Mouse (Mus musculus): ENCODE measurements around the gene Thoc5. TPM values are rescaled to one million over a fixed set of nuclear protein-coding genes. Genes with fewer than 3 reads are reported as not detected.

The Thoc5 gene
- polyA plus RNA-seq, 1 experiment from 2014 or later, result 55.6 TPM

DNA sequence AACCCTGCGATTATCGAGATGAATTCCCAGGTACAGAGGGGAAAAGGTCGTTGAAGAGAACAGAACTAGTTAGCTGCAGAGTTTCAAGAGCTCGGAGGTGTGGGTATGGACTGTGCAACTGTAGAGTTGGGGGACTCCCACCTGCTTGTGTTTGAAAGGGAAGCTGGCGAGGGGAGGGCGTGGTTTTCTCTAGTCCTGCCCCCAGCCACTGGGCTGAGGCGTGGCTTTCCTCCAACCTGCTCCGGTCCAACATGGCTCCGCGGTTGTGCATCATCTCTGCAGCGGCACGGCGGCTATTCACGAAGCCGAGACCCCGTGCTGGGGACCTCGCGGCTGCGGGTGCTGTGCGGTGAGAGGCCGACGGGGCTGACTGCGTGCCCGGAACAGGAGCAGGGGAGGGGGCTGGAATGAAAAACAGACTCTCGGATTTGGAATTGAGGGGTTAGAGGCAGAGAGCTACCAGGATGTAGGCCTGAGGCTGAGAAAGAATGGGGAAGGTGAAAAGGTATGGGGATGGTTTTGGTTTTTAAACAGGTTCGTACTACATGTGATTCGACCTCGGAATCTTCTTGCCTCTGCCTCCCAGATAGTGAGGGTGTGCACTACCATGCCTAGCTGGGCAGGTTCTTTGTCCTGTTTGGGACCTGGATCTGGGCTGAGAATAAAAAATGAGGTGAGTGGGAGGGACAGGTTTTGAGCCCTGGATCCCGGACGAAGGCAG is 21.2 kb upstream of the Thoc5 start, which contains the start of gene Nipsnap1:
Gene Nipsnap1 (plus strand): TSS at position 197 of the 721 bp plus-strand sequence.
- peak within 1 kb of the TSS; percentile 84 for H3K4me2 ChIP-seq (replicated peaks)
- peak; percentile 93 for ATAC-seq (ENCODE audit: low FRiP score)
- H3K9me3 ChIP-seq (replicated peaks), result peaks cover 4% of the 10 kb centered on the region; the same call in 1 of the 2 replicates
- peak within 1 kb of the TSS; percentile 67 for H3K4me3 ChIP-seq
- H3K27ac ChIP-seq, result peak within 1 kb of the TSS; percentile 60
- peak within 1 kb of the TSS; percentile 83 for H3K9ac ChIP-seq
- H3K27me3 ChIP-seq, result no peaks in the 10 kb centered on the region
- H3K36me3 ChIP-seq, result peaks cover 12% of the 10 kb centered on the region
- 1% methylated on average over 30 of the region's 30 CpGs for WGBS
- peaks cover 12% of the 10 kb centered on the region for H3K4me1 ChIP-seq

DNA sequence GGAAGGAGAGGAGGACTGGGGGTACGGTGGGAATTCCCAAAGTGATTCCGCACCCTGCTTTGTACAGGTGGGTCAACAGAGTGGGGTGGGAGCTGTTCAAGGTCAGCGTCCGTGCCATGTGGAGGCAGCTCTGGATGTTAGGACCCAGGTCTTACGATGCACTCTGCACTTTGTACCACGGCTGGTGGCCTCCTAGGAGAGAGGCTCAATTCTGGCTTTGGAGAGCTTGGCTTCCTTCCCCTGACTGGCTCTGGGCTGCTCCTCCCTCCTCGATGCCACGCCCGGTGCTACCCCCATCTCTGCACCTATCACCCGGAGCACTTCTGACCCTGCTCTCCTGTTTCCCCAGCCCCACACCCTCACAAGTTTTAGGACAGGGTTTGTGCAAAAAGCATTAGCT is 20.6 kb upstream of the Thoc5 start:
- 5% methylated on average over 10 of the region's 10 CpGs for WGBS
- Histone ChIP-seq H3K9ac (peak overlapping the region; percentile 83), H3K27me3 (no peaks in the 10 kb centered on the region), H3K9me3 (replicated peaks) (peaks cover 4% of the 10 kb centered on the region; the same call in 1 of the 2 replicates), H3K4me3 (peak overlapping the region; percentile 67), H3K36me3 (peaks cover 12% of the 10 kb centered on the region), H3K4me2 (replicated peaks) (peak overlapping the region; percentile 84), H3K4me1 (peaks cover 14% of the 10 kb centered on the region), H3K27ac (peak overlapping the region; percentile 60; the same call in 1 of the 2 replicates)
- ATAC-seq (ENCODE audit: low FRiP score), result peak; percentile 50

DNA sequence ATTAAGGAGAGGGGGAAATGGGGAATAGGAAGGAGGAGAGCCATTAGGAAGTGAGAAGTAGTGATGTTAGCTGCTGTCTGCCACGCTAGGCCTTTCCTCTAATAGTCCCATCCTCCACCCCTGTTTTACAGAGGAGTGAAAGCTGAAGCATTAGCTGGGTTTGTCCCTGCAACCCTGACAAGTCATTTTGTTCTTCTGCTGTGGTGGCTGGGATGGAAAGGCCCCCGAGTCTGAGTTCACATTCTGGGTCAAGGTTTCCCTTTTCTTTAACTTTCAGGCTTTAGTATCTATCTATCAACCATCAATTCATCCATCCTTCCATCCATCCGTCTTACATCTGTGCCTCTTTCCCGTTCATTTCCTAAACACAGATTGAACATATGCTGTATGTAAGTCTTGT is 14.0 kb upstream of the Thoc5 start:
- H3K27ac ChIP-seq, result no peak overlapping the region
- no peak overlapping the region for H3K4me2 ChIP-seq (replicated peaks)
- H3K4me1 ChIP-seq, result 0 out of 2 replicates have a peak, but pooled peaks cover 5% of the 10 kb centered on the region
- no peak overlapping the region for H3K4me3 ChIP-seq
- H3K9ac ChIP-seq, result no peak overlapping the region
- H3K36me3 ChIP-seq, result peaks cover 27% of the 10 kb centered on the region
- no peak for ATAC-seq (ENCODE audit: low FRiP score)
- WGBS, result 86% methylated on average over 4 of the region's 4 CpGs
- H3K27me3 ChIP-seq, result no peaks in the 10 kb centered on the region
- peaks cover 3% of the 10 kb centered on the region; the same call in 1 of the 2 replicates for H3K9me3 ChIP-seq (replicated peaks)

DNA sequence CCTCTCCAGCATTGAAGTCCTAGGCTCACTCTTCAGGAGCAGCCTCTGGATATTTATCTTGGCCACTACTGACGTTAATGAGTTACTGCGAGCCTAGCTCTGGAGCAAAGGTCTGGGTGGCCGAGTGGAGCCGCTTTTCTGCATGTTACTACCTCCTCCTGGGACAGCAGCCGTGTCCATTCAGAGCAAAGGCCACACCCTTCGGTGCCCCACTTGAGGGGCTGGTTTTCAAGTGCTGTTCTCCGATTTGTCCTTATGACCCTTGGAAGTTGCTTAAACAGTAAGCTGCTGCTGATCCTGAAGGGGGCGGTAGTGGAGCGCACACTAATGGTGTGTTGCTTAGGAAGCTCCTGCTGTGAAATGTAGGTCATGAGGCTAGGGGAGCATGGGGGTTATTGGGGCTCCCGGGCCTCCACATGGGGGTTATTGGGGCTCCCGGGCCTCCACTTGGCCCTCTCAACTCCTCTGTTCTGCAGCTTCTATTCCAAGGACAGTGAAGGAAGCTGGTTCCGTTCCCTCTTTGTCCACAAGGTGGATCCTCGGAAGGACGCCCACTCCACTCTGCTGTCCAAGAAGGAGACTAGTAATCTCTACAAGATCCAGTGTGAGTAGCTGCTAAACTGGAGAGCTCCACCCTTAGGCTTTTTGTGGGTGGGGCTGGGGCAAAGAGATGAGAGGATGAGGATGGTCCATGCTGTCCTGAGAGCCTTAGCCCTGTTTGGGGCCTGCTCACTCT is 12.1 kb upstream of the Thoc5 start:
- no peak overlapping the region for H3K4me2 ChIP-seq (replicated peaks)
- peaks cover 26% of the 10 kb centered on the region for H3K36me3 ChIP-seq
- H3K9me3 ChIP-seq (replicated peaks), result no peaks in the 10 kb centered on the region
- ATAC-seq (ENCODE audit: low FRiP score), result no peak
- no peak overlapping the region for H3K27ac ChIP-seq
- 41% methylated on average over 14 of the region's 14 CpGs for WGBS
- 0 out of 2 replicates have a peak, but pooled peaks cover 5% of the 10 kb centered on the region for H3K4me1 ChIP-seq
- no peaks in the 10 kb centered on the region for H3K27me3 ChIP-seq
- H3K4me3 ChIP-seq, result no peak overlapping the region
- H3K9ac ChIP-seq, result no peak overlapping the region

DNA sequence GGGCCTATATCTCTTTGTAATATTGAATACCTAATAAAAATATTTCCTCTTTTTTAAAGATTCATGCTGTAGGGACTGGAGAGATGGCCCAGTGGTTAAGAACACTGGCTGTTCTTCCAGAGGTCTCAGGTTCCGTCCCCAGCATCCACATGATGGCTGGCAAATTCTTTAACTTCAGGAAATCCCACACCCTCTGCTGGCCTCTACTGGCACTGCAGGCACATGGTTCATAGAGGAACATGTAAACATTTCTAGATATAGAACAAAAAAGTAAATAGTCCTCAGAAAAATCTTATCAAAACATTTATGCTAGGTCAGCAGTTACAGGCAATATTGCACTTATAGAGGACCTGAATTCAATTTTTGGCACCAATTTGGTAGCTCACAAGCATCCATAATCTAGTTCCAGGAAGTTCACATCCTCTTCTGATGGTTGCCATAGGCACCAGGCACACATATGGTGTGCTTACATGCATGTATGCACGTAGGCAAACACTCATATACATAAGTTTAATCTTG is 9.7 kb upstream of the Thoc5 start:
- Histone ChIP-seq H3K36me3 (peaks cover 49% of the 10 kb centered on the region), H3K27me3 (no peaks in the 10 kb centered on the region), H3K4me3 (no peak overlapping the region), H3K9ac (no peak overlapping the region), H3K9me3 (replicated peaks) (no peaks in the 10 kb centered on the region), H3K4me2 (replicated peaks) (no peak overlapping the region), H3K27ac (no peak overlapping the region), H3K4me1 (0 out of 2 replicates have a peak, but pooled peaks cover 3% of the 10 kb centered on the region)
- no peak for ATAC-seq (ENCODE audit: low FRiP score)
- 88% methylated on average over 2 of the region's 2 CpGs for WGBS

DNA sequence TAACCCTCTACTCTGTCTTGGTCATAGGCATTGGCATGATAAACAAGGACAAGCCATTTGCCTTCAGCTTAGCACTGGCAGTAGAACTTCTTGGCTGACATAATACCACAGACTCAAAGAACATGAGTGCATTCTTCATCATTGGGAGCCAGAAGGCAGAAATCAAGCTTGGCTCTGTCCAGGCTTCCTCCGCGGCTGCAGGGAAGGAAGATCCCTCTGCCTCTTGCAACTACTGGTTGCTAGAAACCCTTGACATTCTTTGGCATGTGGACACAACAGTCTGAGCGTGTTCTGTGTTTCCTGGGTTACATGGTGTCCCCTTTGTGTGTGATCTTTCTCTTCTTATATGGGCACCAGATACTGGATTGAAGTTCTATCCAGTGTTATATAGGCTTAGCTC is 8.1 kb upstream of the Thoc5 start:
- Histone ChIP-seq H3K9ac (no peak overlapping the region), H3K27ac (no peak overlapping the region), H3K4me1 (0 out of 2 replicates have a peak, but pooled peaks cover 3% of the 10 kb centered on the region), H3K36me3 (peaks cover 63% of the 10 kb centered on the region), H3K27me3 (no peaks in the 10 kb centered on the region), H3K9me3 (replicated peaks) (no peaks in the 10 kb centered on the region), H3K4me2 (replicated peaks) (no peak overlapping the region), H3K4me3 (no peak overlapping the region)
- WGBS, result 93% methylated on average over 3 of the region's 3 CpGs
- no peak for ATAC-seq (ENCODE audit: low FRiP score)

DNA sequence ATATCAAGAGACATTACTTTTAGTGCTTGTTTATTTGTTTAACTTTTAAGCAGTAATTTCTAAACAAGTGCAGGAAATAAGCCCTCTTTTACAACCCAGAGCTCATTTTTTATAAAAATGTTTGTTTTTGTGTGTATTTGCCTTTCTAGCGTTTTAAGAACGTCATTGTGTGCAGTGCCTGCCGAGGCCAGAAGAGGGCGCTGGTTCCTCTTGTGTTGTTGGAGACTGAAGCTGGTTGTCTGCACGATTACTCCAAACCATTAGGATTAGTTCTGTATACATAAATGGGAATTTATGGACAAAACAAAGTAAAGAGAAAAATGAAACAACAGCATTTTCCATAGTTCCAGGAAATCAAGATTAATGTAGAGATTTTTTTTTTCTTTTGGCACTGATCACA is 5.3 kb downstream of the Thoc5 start:
- Histone ChIP-seq H3K27ac (no peak overlapping the region), H3K9ac (no peak overlapping the region), H3K4me3 (no peak overlapping the region), H3K36me3 (peaks cover 58% of the 10 kb centered on the region), H3K9me3 (replicated peaks) (no peaks in the 10 kb centered on the region), H3K4me1 (peaks cover 12% of the 10 kb centered on the region), H3K27me3 (no peaks in the 10 kb centered on the region), H3K4me2 (replicated peaks) (no peak overlapping the region)
- 69% methylated on average over 5 of the region's 5 CpGs for WGBS
- no peak for ATAC-seq (ENCODE audit: low FRiP score)

DNA sequence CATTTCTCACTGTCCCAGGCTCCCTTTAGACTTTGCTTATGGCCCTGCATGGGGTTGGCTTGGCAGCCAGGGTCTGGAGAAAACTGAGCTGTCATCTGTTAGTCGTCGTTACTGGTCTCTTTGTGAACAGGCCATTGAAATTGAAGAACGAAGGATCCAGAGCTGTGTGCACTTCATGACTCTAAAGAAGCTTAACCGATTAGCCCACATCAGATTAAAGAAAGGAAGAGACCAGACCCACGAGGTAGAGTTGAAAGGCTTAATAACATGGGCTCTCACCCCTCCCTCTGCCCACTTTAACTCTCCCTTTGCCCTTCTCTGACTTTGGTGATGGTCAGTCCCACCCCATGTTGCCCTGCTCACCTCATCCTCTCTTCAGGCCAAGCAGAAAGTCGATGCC is 6.8 kb downstream of the Thoc5 start:
- Histone ChIP-seq H3K27ac (no peak overlapping the region), H3K4me1 (peaks cover under 1% of the 10 kb centered on the region; the same call in 1 of the 2 replicates), H3K27me3 (no peaks in the 10 kb centered on the region), H3K4me3 (no peak overlapping the region), H3K4me2 (replicated peaks) (no peak overlapping the region), H3K9me3 (replicated peaks) (no peaks in the 10 kb centered on the region), H3K36me3 (peaks cover 69% of the 10 kb centered on the region), H3K9ac (no peak overlapping the region)
- no peak for ATAC-seq (ENCODE audit: low FRiP score)
- 88% methylated on average over 6 of the region's 6 CpGs for WGBS

DNA sequence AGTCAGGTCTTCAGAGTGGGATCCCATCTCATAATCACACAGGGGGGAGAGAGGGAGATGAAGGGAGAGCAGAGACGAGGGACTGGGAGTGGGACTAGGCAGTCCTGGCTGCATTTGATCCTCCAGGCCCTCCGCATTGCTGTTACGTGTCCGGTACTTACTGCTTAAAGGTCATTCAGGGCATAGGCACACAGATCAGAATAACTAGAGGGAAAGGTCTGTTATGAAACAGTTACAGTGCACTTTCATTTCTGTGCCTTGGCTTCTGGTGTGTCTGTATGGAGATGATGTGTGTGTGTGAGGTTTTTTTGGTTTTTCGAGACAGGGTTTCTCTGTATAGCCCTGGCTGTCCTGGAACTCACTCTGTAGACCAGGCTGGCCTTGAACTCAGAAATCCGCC is 11.1 kb downstream of the Thoc5 start:
- H3K9me3 ChIP-seq (replicated peaks), result no peaks in the 10 kb centered on the region
- no peaks in the 10 kb centered on the region for H3K27me3 ChIP-seq
- no peak overlapping the region for H3K4me2 ChIP-seq (replicated peaks)
- H3K4me3 ChIP-seq, result no peak overlapping the region
- H3K36me3 ChIP-seq, result peaks cover 75% of the 10 kb centered on the region
- 94% methylated on average over 6 of the region's 6 CpGs for WGBS
- H3K4me1 ChIP-seq, result no peaks in the 10 kb centered on the region
- ATAC-seq (ENCODE audit: low FRiP score), result no peak
- H3K27ac ChIP-seq, result no peak overlapping the region
- H3K9ac ChIP-seq, result no peak overlapping the region

DNA sequence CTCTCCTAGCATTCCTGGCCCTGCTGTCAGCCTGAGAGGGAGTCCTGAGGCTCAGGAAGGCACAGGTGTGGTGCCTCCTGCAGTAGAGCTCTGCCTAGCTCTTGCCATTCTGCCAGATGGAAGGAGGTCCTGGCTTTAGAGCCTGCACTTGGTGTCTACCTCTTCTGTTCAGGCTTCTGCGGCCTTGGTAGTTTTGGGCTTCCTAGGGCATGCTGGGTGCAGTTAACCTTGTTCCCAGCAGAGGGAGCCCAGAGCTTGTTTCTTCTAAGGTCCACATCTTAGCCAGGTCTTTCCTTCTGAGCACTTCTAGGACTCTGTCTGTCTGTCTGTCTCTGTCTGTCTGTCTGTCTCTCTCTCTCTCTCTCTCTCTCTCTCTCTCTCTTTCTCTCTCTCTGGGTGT is 20.9 kb downstream of the Thoc5 start:
- Histone ChIP-seq H3K27ac (no peak overlapping the region), H3K27me3 (no peaks in the 10 kb centered on the region), H3K4me3 (no peak overlapping the region), H3K36me3 (peaks cover 92% of the 10 kb centered on the region), H3K4me2 (replicated peaks) (no peak overlapping the region), H3K4me1 (no peaks in the 10 kb centered on the region), H3K9ac (no peak overlapping the region), H3K9me3 (replicated peaks) (no peaks in the 10 kb centered on the region)
- ATAC-seq (ENCODE audit: low FRiP score), result no peak
- 35% methylated on average over 1 of the region's 1 CpGs for WGBS

DNA sequence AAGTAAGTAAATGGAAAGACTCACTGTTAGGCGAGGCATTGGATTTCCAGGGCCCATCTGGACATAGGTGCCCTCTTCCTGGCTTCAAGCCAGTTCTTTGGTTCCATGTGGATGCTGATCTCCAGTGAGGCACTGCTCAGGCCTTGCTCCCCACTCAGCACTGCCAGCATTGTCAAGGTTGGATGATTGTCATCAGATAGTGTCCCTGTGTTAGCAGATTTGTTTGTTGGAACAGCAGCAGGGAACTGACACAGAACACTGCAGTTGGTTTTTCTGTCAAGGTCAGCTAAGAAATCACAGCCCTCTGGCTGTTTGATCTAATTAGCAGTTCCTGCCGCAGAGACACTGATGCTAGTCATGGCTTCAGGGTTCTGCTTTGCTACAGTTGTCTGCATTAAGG is 26.2 kb downstream of the Thoc5 start:
- no peak overlapping the region for H3K9ac ChIP-seq
- H3K27me3 ChIP-seq, result no peaks in the 10 kb centered on the region
- H3K27ac ChIP-seq, result no peak overlapping the region
- no peak for ATAC-seq (ENCODE audit: low FRiP score)
- H3K4me3 ChIP-seq, result no peak overlapping the region
- H3K9me3 ChIP-seq (replicated peaks), result no peaks in the 10 kb centered on the region
- 82% methylated on average over 2 of the region's 2 CpGs for WGBS
- H3K4me2 ChIP-seq (replicated peaks), result no peak overlapping the region
- H3K36me3 ChIP-seq, result peaks cover 95% of the 10 kb centered on the region
- H3K4me1 ChIP-seq, result no peaks in the 10 kb centered on the region

DNA sequence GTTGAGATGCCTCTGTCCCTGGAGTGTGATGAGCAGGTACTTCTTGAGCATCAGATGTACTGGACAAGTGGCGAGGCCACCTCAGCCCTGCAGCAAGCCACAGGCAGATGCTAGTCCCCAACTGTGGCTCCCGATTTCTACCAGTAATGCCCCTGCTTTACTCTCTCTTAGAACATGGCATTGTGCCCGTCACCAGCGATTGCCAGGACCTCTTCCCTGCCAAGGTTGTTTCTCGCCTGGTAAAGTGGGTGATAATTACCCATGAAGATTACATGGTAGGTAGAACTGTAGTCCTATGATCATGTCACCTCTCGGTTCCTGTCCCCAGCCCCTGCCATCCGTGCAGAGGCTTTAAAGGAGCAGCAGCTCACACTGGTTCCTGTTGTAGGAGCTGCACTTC is 26.6 kb downstream of the Thoc5 start:
- WGBS, result 91% methylated on average over 7 of the region's 7 CpGs
- Histone ChIP-seq H3K4me3 (no peak overlapping the region), H3K4me1 (no peaks in the 10 kb centered on the region), H3K36me3 (peaks cover 96% of the 10 kb centered on the region), H3K27me3 (no peaks in the 10 kb centered on the region), H3K4me2 (replicated peaks) (no peak overlapping the region), H3K9me3 (replicated peaks) (no peaks in the 10 kb centered on the region), H3K9ac (no peak overlapping the region), H3K27ac (no peak overlapping the region)
- no peak for ATAC-seq (ENCODE audit: low FRiP score)
